26 mouse cellular contexts compared by ENCODE assay signal in the genomic region with DNA sequence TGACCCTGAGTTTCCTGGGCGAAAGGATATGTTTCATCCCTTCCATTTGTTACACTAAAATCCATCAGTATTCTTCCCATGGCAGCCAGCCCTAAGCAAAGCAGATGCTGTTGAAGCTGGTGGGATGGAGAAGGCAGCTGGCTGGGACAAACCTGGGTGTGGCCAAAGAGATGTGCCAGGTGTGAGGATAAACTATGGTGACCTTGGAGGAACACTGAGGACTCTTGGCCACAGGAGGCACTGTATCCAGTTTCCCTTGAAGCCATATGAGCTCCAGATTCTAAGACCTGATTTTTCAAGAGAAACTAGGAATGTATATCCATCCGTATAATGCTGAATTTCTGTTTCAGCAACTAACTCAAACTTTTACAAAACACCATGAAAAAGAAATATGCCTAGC. TPM values are rescaled to one million over a fixed set of nuclear protein-coding genes. Genes with fewer than 3 reads are reported as not detected.
"Had no signal": no experiment of that assay in that cellular context is flagged by ENCODE, and none has a peak within 500 bp of the region (broad histone marks: within the 10 kb centered on the region; RNA-seq: fewer than 3 reads in every experiment).

No protein-coding gene starts in this region.

- H3K4me1 ChIP-seq: embryonic facial prominence, embryonic 12.5 days; embryonic facial prominence, embryonic 13.5 days; embryonic facial prominence, embryonic 15.5 days; forebrain, embryonic 10.5 days; forebrain, embryonic 12.5 days; forebrain, embryonic 13.5 days; forebrain, embryonic 15.5 days had no signal

- H3K9ac ChIP-seq: embryonic facial prominence, embryonic 12.5 days; embryonic facial prominence, embryonic 13.5 days; embryonic facial prominence, embryonic 15.5 days; forebrain, embryonic 12.5 days; forebrain, embryonic 13.5 days; forebrain, embryonic 15.5 days; forebrain, postnatal 0 days had no signal

- DNase-seq: cerebellum, adult 9-10 months; cerebellum, adult 9-11 months; cerebellum, postnatal 10 days; cerebellum, postnatal 14 days; cerebellum, postnatal 25 days; cerebellum, postnatal 36 days; embryo, embryonic 11 days; forebrain, postnatal 0 days; gastrocnemius, adult 2 months; gastrocnemius, postnatal 10 days; gastrocnemius, postnatal 14 days; gastrocnemius, postnatal 25 days; gastrocnemius, postnatal 36 days; heart, adult 18-20 months; heart, adult 2 months had no signal

- H3K4me3 ChIP-seq: embryonic facial prominence, embryonic 10.5 days; embryonic facial prominence, embryonic 12.5 days; embryonic facial prominence, embryonic 13.5 days; embryonic facial prominence, embryonic 15.5 days; erythroblast, embryonic 14.5 days; forebrain, embryonic 10.5 days; forebrain, embryonic 12.5 days; forebrain, embryonic 13.5 days; forebrain, embryonic 15.5 days; gastrocnemius, adult 2 months; heart, adult 2 months had no signal

- H3K27ac ChIP-seq: embryonic facial prominence, embryonic 10.5 days; embryonic facial prominence, embryonic 12.5 days; embryonic facial prominence, embryonic 13.5 days; embryonic facial prominence, embryonic 15.5 days; forebrain, embryonic 10.5 days; forebrain, embryonic 12.5 days; forebrain, embryonic 13.5 days; forebrain, embryonic 15.5 days; gastrocnemius, adult 2 months; heart, adult 2 months had no signal

- H3K36me3 ChIP-seq: embryonic facial prominence, embryonic 10.5 days; embryonic facial prominence, embryonic 12.5 days; embryonic facial prominence, embryonic 13.5 days; embryonic facial prominence, embryonic 15.5 days; forebrain, embryonic 10.5 days; forebrain, embryonic 12.5 days; forebrain, embryonic 15.5 days had no signal

- ATAC-seq: forebrain, embryonic 13.5 days; forebrain, embryonic 14.5 days; forebrain, embryonic 15.5 days; forebrain, embryonic 16.5 days; forebrain, postnatal 0 days had no signal

- H3K4me2 ChIP-seq: embryonic facial prominence, embryonic 12.5 days; embryonic facial prominence, embryonic 13.5 days; embryonic facial prominence, embryonic 15.5 days; forebrain, embryonic 12.5 days; forebrain, embryonic 13.5 days; forebrain, embryonic 15.5 days had no signal

- H3K27me3 ChIP-seq: embryonic facial prominence, embryonic 12.5 days; embryonic facial prominence, embryonic 13.5 days; embryonic facial prominence, embryonic 15.5 days; forebrain, embryonic 12.5 days; forebrain, embryonic 13.5 days; forebrain, embryonic 15.5 days had no signal

- H3K9me3 ChIP-seq: embryonic facial prominence, embryonic 10.5 days; embryonic facial prominence, embryonic 12.5 days; embryonic facial prominence, embryonic 13.5 days; embryonic facial prominence, embryonic 15.5 days; forebrain, embryonic 10.5 days; forebrain, embryonic 12.5 days; forebrain, embryonic 13.5 days; forebrain, embryonic 15.5 days had no signal

RNA-seq across cellular contexts. Expression of a gene that starts 34.2 kb away (rescaled TPM):
- polyA plus RNA-seq: erythroblast, embryonic 14.5 days had no signal
